Mouse (Mus musculus) small intestine, adult 2 months (tissue): ENCODE data around the gene Gabrd. TPM values are rescaled to one million over a fixed set of nuclear protein-coding genes. Genes with fewer than 3 reads are reported as not detected.

Experiments used
- H3K27ac ChIP-seq: fragments of 200-500 bp; 2 replicates; pipeline ENCODE4 v1.5.1; 2012; ENCODE audit warnings: low read depth, low read length, control low read depth, inconsistent platforms; ENCODE audit not compliant: insufficient read depth
- H3K27me3 ChIP-seq: fragments of 200-500 bp; 2 replicates; pipeline ENCODE4 v1.6.1; 2012; ENCODE audit warnings: mild to moderate bottlenecking, moderate library complexity, low read length, inconsistent platforms; ENCODE audit not compliant: control insufficient read depth, insufficient read depth
- H3K36me3 ChIP-seq: fragments of 200-500 bp; 2 replicates; pipeline ENCODE4 v1.6.1; 2012; ENCODE audit warnings: mild to moderate bottlenecking, low read length, control low read depth, inconsistent platforms; ENCODE audit not compliant: control insufficient read depth, insufficient read depth
- H3K4me1 ChIP-seq: fragments of 200-500 bp; 2 replicates; pipeline ENCODE4 v1.6.1; 2012; ENCODE audit warnings: low read length, inconsistent platforms, mixed read lengths; ENCODE audit not compliant: control insufficient read depth, insufficient read depth, insufficient read length
- H3K4me3 ChIP-seq: fragments of 200-500 bp; 2 replicates; pipeline ENCODE4 v1.5.1; 2012; ENCODE audit warnings: low read depth, mild to moderate bottlenecking, control low read depth, inconsistent platforms, low read length, moderate library complexity
- CTCF ChIP-seq: fragments of 200-500 bp; IDR thresholded peaks from 2 replicates; pipeline ENCODE4 v1.5.1; 2012; ENCODE audit warnings: low read depth, mild to moderate bottlenecking, control low read depth, inconsistent platforms, low read length, moderate library complexity, mixed read lengths; ENCODE audit not compliant: insufficient replicate concordance, insufficient read length; ENCODE audit errors: extremely low read depth
- POLR2A ChIP-seq: fragments of 200-500 bp; IDR thresholded peaks from 2 replicates; pipeline ENCODE4 v1.6.1; 2012; ENCODE audit warnings: low read depth, mild to moderate bottlenecking, control low read depth, inconsistent platforms, low read length, moderate library complexity
- WGBS: fragments of 180-500 bp; shearing (Covaris S2); methylation state at CpG from one replicate; pipeline ENCODE4 v1.1.7; 2018; 5-methylcytosine and 5-hydroxymethylcytosine counted together
- polyA plus RNA-seq: library from polyadenylated mRNA; depleted of rRNA; stranded (reverse); fragments of >200 nt; gene quantifications from 2 replicates; pipeline ENCODE4 v1.2.3, GENCODE M21; 2012

Gene Gabrd
- polyA plus RNA-seq, 1 experiment: 1.3 TPM

DNA sequence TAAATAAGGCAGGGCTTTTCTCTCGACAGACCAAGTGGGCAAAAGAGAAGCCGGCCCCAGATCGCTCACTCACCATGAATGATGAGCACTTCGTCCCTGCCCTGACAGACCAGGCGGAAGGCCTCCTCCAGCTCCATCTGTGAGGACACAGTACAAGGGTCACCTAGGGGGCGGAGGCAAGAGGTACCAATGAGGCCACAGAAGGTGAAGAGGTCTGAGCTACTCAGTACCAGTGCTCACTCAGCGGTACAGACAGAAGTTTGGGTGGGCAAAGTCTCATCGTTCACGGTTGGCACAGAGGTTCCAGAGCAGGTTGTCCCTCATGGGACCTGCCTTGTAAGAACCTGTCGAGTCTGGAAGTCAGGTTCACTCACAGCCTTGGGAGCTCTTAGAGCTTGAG lies 41.6 kb downstream of the Gabrd start:
- WGBS: 81% methylated on average over 10 of the region's 10 CpGs
- Histone ChIP-seq H3K4me3 (no peak overlapping the region), H3K27me3 (no peaks in the 10 kb centered on the region), H3K4me1 (peaks cover 11% of the 10 kb centered on the region), H3K36me3 (peaks cover 16% of the 10 kb centered on the region), H3K27ac (no peak overlapping the region)
- TF ChIP-seq POLR2A (no peak), CTCF (no peak)

DNA sequence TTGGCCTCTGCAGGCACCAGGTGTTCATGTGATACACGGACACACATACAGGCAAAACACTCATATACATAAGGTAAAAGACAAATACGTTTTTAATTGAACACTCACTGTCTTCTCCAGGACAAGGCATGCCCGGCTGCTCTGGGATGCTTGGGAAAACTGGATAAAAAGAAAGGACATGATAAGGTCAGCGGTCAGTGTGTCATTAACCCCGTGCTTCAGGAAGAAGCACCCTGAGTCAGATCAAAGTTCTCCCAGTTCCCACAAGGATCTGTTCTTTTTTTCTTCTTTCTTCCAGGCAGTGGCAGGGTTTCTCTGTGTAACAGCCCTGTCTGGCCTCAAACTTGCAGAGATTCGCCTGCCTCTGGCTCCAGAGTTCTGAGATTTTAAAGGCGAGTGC lies 43.4 kb downstream of the Gabrd start:
- TF ChIP-seq CTCF (no peak), POLR2A (no peak)
- Histone ChIP-seq H3K36me3 (peaks cover 19% of the 10 kb centered on the region), H3K4me3 (no peak overlapping the region), H3K27me3 (no peaks in the 10 kb centered on the region), H3K4me1 (peaks cover 9% of the 10 kb centered on the region), H3K27ac (no peak overlapping the region)
- 86% methylated on average over 7 of the region's 7 CpGs for WGBS

DNA sequence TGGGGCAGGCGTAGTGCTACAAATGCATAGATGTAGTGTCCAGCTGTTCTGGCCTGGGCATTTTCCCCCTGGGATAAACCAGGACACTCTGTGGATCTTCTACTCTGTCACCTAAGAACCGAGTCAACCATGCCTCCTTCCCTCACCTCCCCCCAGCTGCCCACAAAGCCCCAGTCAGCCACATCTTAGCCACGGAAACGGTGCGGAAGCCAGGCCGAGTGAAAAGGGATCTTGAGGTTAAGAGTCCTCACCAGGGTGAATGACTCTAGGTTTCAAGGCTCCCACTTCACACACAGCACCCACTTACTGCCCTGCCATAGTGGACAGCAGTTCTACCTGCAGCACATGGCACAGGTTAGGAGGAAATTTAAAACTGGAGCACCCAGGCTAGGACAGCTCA lies 43.9 kb downstream of the Gabrd start:
- WGBS: 80% methylated on average over 6 of the region's 6 CpGs
- TF ChIP-seq CTCF (no peak), POLR2A (no peak)
- H3K27me3 ChIP-seq: no peaks in the 10 kb centered on the region
- H3K4me3 ChIP-seq: no peak overlapping the region
- no peak overlapping the region for H3K27ac ChIP-seq
- peaks cover 5% of the 10 kb centered on the region for H3K4me1 ChIP-seq
- peaks cover 21% of the 10 kb centered on the region for H3K36me3 ChIP-seq

DNA sequence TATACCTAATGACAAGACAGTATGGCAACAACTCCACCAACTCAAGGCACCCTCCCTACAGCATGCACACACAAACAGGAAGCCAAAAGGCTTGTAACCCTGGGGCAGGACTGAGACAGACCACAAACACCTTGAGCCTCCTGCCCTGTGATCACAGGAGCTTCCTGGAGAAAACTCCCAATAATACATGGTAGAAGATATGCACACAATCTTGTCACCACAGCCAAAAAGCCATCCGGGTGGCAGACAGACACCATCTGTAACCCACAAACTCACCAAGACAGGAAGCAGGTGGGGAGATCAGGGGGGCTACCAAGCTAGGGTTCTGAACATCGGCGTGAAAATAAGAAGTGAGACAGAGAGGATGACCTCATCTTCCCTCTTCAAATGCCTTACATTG lies 45.3 kb downstream of the Gabrd start:
- H3K27me3 ChIP-seq: no peaks in the 10 kb centered on the region
- H3K36me3 ChIP-seq: peaks cover 21% of the 10 kb centered on the region
- H3K4me3 ChIP-seq: no peak overlapping the region
- no peak overlapping the region for H3K27ac ChIP-seq
- no peak for TF ChIP-seq POLR2A
- TF ChIP-seq CTCF: no peak
- 91% methylated on average over 3 of the region's 3 CpGs for WGBS
- H3K4me1 ChIP-seq: peaks cover 3% of the 10 kb centered on the region

DNA sequence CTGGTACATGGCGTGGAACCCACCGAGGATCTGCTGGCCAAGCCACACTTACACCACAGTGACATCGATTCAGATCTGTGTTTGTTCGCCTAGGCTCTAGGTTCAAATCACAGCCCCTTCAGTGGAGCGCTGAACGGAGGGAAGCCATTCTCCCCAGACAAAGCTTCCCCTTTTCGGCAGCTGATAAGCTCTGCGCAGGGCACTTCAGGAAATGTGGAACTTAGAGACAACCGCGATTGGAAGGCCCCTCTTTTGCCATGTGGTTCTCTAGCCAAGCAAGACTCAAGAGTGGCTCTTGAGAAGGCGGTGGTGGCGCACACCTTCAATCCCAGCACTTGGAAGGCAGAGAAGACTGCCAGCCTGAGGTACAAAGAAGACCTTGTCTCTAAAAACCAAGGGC lies 51.6 kb downstream of the Gabrd start:
- TF ChIP-seq CTCF (no peak), POLR2A (no peak)
- Histone ChIP-seq H3K4me3 (no peak overlapping the region), H3K4me1 (no peaks in the 10 kb centered on the region), H3K27ac (no peak overlapping the region), H3K36me3 (peaks cover 8% of the 10 kb centered on the region), H3K27me3 (no peaks in the 10 kb centered on the region)
- 85% methylated on average over 12 of the region's 12 CpGs for WGBS

DNA sequence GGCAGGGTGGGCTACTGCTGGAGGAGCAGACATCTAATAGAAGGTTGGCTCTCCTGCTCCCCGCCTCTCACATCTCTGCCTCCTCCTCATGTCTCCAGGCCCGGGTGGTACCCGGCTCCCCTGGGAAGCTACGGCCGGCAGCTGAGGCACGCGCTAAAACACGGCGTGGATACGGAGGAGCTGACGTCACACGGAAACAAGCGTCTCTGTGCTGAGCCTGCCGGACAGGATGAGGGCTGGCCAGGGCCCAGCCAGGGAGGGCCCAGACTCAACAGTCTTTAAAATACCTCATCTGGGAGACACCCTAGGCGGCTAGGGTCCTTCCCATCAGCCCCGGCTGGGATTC lies 52.3 kb downstream of the Gabrd start:
- WGBS: 39% methylated on average over 16 of the region's 16 CpGs
- H3K4me1 ChIP-seq: no peaks in the 10 kb centered on the region
- H3K27ac ChIP-seq: no peak overlapping the region
- peaks cover 8% of the 10 kb centered on the region for H3K36me3 ChIP-seq
- H3K27me3 ChIP-seq: no peaks in the 10 kb centered on the region
- H3K4me3 ChIP-seq: peak overlapping the region; percentile 50
- no peak for TF ChIP-seq POLR2A

DNA sequence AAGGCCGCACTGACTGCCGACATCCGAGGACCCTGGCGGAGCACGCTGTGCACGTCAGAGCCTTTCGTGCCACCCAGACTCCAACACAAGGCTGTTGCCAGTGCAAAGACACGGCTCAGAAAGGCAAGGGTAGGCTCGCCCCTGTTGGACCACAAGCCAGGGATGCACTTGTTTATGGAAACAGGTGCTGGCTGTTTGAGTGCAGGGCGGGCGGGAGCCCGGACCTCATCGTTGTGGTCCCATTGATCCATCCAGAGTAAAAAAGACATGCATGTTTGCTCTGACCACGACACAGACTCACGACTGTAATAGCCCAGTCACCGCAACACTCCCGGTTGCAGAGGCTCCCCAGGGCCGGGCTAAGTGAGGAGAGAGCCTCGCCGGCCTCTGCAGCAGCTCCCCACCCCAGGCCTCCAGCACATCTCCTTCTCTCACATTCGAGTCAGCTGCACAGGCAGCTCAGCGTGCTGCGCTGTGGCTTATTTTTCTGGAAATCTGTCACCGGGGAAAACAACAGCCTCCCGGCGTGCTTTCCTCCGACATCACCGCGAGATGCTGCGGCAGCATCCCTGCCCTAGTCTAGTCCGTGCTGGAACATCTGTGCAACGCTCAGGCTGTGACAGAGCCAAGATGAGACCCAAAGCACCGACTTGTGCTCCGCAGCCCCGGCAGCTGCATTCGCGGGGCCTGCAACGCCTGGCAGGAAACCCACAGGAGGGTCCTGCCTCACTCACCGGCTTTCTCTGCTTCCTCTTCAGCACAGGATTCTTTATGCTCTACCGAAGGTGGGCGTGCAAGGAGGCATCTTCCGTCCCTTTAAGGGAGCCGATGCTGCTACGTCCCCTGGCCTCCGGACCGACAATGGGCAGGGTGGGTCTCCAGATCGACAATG lies 53.0 kb downstream of the Gabrd start:
- Histone ChIP-seq H3K4me1 (no peaks in the 10 kb centered on the region), H3K27me3 (no peaks in the 10 kb centered on the region), H3K36me3 (peaks cover 6% of the 10 kb centered on the region), H3K27ac (no peak overlapping the region), H3K4me3 (peak overlapping the region; percentile 50)
- TF ChIP-seq CTCF (no peak), POLR2A (no peak)
- WGBS: 57% methylated on average over 47 of the region's 47 CpGs
